Mouse (Mus musculus) megakaryocyte-erythroid progenitor cell, adult 5-6 weeks (primary cell): ENCODE results near the gene Oxt. TPM values are rescaled to one million over a fixed set of nuclear protein-coding genes. Genes with fewer than 3 reads are reported as not detected.

Experiments
- ATAC-seq: replicated peaks from 2 replicates; pipeline ENCODE4 v1.8.0; 2016; ENCODE audit warnings: mild to moderate bottlenecking, inconsistent platforms; ENCODE audit not compliant: severe bottlenecking, poor library complexity, low FRiP score, low TSS enrichment
- total RNA-seq, 2 experiments: library from RNA; stranded (forward) in 1 of 2; stranded (reverse) in 1 of 2; fragments of 200-1000, 215-1000 nt in 1 of 2; fragments of >200 nt in 1 of 2; fragmentation: Nextera tagmentation in 1 of 2; gene quantifications; 2 replicates each; pipeline ENCODE4 v1.2.3; 2014 to 2017

The Oxt gene
- total RNA-seq, 2 experiments from 2014 or later = not detected

DNA sequence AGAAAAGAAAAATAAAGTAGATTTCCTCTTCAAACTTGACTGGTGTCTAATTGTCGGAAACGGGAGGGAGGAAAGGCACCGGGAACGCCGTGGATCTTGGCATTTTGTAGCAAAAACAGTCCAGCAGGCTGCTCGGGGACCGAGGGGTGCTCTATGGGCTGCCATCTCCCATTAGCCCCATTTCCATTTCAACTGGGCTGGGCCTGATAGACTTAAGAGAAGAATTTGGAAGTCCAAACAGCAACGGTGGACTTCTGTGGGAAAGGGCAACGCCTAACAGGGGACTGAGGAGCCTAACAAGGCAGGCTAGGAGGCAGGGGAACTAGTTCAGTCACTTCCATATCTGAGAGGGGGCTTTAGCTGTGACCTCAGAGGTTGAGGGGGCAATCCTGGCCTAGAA, 1.0 kb downstream of the Oxt start:
- ATAC-seq = no peak

DNA sequence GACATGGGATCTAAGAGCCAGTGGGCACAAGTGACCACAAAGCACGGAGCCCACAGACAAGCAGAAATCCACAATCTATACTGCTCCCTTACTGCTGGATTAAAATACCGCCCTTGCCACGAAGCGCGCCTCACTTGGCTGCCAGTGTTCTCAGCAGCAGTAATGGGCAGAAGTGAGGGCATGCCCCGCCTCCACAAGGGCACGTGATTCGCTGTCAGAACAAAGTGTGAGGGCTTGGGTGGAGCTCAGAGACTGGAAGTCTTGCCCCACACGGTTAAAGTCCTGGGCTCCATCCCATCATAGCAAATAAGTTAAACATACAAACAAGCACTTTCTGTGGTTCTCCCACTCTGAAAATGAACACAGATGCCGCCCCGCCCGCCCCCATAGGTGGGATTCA, 1.7 kb downstream of the Oxt start:
- peak; percentile 80 for ATAC-seq

DNA sequence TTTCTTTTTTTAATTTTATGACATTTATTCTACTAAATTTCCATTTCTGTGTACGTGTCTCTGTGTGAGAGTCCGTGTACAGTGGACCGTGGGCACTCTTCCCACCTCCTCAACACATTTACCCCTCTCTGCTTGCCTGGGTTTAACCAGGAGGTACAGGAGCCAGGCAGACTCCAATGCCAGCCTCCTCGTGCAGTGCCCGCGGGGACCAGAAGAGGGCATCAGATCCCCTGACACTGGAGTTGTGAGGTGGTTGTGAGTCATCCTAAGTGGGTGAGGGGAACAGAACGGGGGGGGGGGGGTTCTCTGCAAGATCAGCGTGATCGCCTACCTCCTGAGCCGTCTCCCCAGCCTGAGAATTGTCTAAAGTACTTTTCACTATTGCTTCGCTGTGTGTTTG, 2.2 kb downstream of the Oxt start:
- peak; percentile 43 for ATAC-seq

DNA sequence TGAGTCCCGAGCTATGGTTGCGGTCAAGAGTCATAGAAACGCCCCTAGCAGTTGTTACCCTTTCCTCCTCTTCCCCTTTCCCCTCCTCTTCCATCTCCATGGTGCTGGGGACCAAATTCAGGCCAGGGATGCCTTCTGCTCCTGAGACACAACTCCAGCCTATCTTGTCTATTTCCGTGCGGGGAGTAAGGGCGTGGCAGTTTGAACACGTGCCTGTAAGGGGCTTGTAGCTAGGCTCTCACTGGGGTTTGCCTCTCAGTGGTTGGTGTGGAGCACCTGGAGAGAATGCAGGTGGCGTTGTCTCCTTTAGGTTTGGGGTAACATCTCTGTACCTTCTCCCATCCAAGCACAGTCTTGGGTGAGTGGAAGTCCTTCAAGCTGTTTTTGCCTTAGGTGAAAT, 3.8 kb downstream of the Oxt start:
- no peak for ATAC-seq

DNA sequence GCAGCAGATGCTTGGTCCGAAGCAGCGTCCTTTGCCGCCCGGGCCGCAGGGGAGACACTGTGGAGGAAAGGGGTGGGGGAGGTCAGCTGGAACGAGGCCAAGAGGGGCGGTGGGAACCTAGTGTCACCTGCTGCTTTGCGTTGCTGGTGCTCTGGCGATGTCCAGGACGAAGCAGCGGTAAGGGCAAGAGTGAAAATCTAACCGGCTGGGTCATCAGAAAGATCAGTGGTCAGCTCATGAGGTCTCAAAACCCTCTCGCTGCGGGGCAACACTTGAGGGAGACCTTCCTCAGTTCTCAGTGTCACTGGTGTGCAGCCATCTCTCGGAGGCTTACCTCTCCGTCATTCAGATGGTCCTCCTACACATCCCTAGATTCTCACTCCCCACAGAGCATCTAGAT, 5.2 kb downstream of the Oxt start:
- no peak for ATAC-seq

DNA sequence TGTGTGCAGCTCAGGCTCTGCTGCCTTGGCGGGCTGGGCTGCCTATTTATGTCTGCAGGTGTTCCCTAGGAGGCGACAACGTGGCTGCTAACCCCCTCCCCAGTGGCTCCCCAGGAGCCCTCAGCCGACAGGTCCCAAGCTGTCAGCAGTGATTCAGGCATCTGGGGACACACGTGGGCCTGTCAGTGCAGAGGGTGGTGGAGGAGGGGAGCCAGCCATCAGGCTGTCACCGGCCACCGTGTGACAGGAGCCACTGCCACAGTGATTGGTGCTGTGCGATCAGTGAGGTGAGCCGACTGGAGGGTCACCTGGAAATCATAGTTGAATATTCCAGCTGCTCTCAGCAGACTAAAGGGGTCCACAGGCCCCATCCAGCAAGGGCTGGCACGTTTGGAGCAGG, 6.6 kb downstream of the Oxt start, which contains the start of gene Avp:
Gene Avp, minus strand, starts transcription at position 3 of the 400 bp plus-strand sequence.
- no peak for ATAC-seq

DNA sequence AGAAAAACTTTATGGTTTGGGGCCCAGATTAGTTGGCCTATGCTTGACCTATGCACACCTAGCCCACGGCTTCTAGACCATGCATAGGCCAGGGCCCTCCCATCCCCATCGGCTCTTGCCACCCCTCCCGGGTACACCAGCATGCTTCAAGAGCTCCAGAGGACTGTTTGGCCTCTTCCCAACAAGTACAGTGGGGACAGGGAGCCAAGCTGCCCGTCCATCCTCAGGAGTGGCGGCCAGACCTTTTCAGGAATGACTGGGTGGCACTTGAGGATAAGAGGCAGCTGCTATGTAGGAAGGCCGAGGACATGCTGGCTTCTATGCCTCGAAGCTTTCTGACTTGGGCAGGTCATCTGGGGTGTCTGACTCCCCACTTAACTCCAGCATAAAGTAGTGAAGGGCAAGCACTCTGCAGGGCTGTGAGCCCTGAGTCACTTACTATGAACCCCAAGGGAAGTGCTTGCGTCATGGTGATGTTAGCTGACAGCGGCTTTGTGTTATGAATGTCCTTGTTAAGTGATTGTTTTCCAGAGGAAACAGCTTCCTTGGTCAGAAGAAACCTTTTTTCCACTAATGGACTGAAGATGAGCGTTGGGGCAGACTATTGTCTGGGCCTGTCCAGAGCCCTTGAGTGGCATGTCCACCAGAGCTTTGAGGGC, 8.1 kb downstream of the Oxt start:
- no peak for ATAC-seq

DNA sequence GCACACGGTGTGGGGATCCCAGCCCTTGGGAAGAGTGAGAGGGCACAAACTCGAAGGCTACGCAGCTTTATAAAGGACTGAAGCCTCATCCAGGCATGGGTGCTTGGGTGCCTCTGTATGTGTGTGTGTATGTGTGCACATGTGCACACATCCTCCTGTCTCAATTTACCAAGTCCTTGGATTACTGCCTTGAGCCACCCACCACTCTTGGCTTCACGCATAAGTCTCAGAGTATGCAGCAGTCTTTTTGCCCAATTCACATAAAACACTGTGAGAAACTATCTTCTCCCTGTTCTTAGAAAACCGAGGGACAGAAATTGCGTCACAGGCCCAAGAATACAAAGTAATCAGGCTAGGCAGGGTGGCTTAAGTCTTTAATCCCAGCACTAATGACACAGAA, 10.0 kb downstream of the Oxt start:
- ATAC-seq = no peak

DNA sequence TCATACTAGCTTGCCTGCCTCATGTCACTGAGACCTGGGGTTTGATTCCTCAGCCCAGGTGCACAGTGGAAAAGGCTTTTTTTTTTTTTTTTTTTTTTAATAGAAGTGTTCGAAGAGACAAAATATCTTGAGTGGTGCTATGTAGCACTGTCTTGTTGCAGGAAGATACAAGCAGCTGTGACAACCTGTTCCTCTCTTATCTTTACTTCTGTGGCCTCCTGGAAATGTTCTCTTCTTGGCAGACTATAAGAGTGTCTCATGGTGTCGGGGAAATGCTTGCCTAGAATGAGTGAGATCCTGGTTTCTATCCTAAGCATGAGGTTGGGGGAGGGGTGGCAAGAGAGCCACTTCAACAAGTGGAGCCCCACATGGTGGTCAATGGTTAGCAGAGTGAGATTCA, 12.4 kb downstream of the Oxt start:
- peak; percentile 32; the same call in 1 of the 2 replicates for ATAC-seq

DNA sequence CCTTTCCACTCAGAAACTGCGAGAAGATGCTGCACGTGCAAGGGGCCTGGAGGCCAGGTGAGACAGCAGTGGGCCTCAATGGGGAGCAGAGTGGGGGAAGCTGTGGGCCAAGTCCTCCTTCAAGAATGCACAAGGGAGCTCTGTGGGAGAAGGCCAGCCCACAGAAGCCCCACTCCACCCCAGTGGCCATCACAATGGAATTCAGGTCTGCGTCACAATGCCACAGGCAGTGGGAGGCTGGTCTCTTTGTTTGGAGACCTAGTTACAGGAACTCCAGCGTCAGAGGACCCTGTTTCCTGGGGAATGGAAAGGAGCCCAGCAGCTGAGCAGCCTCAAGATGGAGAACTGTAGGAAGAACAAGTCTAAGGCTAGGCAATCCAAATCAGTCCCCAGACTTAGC, 13.2 kb downstream of the Oxt start:
- no peak for ATAC-seq

DNA sequence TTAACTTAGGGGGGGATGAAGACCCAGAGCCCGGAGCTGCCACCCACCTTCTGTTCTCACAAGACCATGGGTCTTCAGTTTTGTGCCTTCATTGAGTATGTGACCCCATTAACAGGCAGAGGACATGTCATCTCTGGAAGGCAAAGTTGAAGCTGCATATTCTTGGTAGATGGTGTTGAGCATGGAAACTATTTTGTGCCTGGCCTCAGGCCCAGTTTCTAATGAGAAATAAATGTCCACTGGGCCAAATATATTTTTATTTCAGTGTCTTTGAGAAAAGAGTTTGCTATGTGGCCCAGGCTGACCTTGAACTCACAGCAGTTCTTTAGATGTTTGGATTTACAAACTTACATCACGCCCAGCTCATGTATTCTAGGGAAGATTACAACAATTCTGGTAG, 13.8 kb downstream of the Oxt start:
- ATAC-seq = no peak

DNA sequence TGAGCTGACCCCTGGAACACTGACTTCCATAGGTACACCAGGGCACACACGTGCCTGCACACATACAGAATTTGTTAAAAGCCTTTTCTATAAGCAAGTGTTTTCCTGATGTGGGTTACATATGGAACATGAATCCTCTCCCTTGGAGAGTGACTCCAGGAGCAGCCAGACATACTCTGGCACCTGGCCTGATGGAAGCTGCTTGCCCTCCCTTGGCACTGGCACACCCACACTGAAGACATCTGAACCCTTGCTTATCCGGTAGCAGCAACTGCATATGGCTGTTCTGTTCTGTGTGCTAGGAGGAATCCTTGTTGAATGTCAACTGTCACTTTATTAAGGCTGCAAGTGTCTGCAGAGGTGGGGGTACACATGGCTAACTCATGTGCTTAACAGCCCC, 15.0 kb downstream of the Oxt start:
- ATAC-seq = no peak

DNA sequence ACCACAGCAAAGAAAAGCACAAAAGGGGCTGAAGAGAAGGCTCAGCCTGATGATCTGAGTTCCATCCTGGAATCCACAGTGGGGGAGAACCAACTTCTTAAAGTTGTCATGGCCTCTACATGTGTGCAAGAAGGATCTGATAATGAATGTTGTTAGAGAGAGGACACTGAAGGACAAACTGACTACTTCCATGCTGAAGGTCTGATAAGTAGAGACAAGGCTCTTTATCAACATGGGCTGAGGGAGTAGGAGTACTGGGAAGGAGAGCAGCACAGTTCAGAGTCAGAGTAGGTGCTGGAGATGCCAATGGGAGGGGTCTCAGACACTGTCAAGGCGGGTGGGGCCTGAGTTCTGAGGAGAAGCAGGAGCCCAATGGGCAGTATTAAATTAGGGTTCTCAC, 19.6 kb downstream of the Oxt start:
- ATAC-seq = peak; percentile 34; the same call in 1 of the 2 replicates

DNA sequence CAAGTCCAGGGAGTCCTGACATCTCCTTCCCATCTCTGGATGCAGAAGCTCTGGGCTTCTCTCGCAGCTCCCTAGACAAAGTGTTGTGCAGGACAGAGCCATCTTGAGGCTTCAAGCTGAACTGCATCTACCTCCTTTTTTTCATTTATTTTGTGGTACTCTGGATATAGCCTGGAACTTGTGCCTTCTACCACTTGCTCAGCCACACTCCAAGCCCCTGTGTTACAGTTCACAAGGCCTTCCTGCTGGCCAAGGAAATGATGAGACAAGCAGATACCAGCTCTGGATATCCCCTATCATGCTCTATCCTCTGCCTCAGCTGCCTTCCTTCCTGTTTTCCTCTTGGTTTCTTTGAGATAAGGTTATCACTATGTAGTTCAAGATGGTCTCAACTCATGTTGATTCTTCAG, 21.6 kb downstream of the Oxt start:
- ATAC-seq = peak; percentile 65

DNA sequence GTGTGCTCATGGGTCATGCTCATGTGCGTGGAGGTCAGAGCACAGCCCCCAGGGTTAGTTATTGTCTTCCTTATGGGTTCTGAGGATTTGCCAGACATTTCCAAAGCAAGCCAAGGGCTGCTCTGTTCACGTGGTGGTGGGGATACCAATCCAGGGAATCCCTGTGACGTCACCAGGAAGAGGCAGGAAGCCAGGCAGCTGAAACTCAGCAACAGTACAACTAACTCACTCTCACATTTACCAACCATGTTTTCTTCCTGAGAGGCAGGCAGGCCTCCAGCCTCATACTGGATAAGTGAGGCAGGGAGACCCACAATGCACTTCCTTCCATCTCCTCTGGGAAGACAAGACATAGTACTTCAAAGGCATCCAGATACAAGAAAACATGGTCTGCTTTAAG, 22.4 kb downstream of the Oxt start:
- ATAC-seq = no peak

DNA sequence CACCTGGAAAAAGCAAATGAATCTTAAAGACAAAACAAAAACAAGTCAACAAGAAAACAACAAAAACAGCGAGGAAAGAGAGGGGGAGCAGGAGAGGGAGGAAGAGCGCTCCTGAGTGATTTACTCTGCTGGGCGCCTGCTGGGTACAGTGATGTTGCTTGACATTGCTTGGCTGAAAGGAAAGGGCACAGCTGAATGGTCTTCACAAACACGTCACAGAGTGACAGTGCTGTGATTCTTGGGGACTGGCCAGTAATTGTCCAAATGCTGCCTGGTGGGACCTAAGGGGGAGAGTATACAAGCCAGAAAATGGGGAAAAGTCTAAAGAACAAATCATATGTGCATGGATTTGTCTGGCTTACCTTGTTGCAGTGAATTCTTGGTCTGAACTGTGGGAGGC, 26.2 kb downstream of the Oxt start:
- no peak for ATAC-seq

DNA sequence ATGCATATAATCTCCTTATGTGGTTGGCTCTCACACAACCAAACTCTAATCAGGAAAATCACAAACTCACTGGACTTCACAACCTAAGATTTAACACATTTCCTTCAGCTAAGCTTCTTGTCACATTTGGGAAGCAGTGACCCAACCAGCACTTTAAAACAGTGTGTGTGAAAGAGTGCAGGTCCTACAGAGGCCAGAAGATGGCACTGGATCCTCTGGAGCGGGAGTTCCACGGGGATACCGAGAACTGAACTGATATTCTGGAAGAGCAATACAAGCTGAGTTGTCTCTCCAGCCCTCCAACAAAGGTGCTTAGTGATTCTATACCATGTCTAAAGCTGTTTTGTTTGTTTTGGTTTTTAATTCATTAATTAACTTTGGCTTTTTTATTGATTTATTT, 37.1 kb downstream of the Oxt start:
- ATAC-seq = 0 out of 2 replicates have a peak, but pooled peaks have one; percentile 63

DNA sequence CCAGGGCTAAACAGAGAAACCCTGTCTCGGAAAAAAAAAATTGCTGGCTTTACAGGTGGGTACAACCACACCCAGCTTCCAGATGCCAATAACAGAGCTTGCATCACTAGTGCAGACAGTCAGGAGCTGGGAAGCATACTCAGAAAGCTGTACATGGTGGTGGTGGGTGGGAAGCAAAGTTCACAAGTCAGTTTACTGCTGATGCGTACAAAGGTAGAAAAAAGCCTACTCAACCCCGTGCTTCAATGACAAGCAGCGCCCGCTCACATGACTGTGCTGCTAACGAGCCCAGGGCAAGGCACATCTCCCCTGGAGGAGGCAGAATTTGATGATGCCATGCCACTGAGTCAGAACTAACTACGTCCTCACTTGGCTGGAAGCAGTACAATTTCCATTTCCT, 43.0 kb downstream of the Oxt start:
- ATAC-seq = no peak
